Mouse (Mus musculus) MEL (cell line): ENCODE data around the gene Mtfmt. TPM values are rescaled to one million over a fixed set of nuclear protein-coding genes. Genes with fewer than 3 reads are reported as not detected.

ENCODE experiments used
- DNase-seq: peaks from one replicate; pipeline ENCODE4 v3.0.0; 2011; ENCODE audit warnings: low read depth, low spot score
- H3K27ac ChIP-seq: 2 replicates; pipeline ENCODE4 v1.5.1; 2012; ENCODE audit warnings: low read depth, mild to moderate bottlenecking, control low read depth, low read length, moderate library complexity; ENCODE audit not compliant: control insufficient read depth
- H3K27me3 ChIP-seq, 2 experiments: fragments of 150-350 bp in 1 of 2; sonication (generic) in 1 of 2; 2 replicates each; pipeline ENCODE4 v1.6.1; 2012; ENCODE audit warnings: low read length in 2 of 2, mild to moderate bottlenecking in 2 of 2, improper control_type of control experiment in 1 of 2, moderate library complexity in 1 of 2; ENCODE audit not compliant: insufficient read depth in 2 of 2, control insufficient read depth in 1 of 2
- H3K36me3 ChIP-seq, 2 experiments: 2 replicates each; pipeline ENCODE4 v1.6.1; 2012 to 2014; ENCODE audit warnings: low read length in 2 of 2, improper control_type of control experiment in 1 of 2, inconsistent platforms in 1 of 2, mild to moderate bottlenecking in 1 of 2; ENCODE audit not compliant: insufficient read depth in 2 of 2, control insufficient read depth in 1 of 2
- H3K4me1 ChIP-seq, 2 experiments: fragments of 150-350 bp in 1 of 2; sonication (generic) in 1 of 2; 2 replicates each; pipeline ENCODE4 v1.6.1; 2012; ENCODE audit warnings: low read length in 2 of 2, improper control_type of control experiment in 1 of 2, mild to moderate bottlenecking in 1 of 2; ENCODE audit not compliant: insufficient read depth in 2 of 2, control insufficient read depth in 1 of 2
- H3K4me3 ChIP-seq, 2 experiments: fragments of 150-350 bp in 1 of 2; sonication (generic) in 1 of 2; 2 replicates each; pipeline ENCODE4 v1.5.1; 2012; ENCODE audit warnings: low read depth in 2 of 2, low read length in 2 of 2, mild to moderate bottlenecking in 2 of 2, moderate library complexity in 2 of 2, control low read depth in 1 of 2, improper control_type of control experiment in 1 of 2; ENCODE audit not compliant: control insufficient read depth in 1 of 2, insufficient read depth in 1 of 2
- H3K79me2 ChIP-seq: 2 replicates; pipeline ENCODE4 v1.6.1; 2012; ENCODE audit warnings: mild to moderate bottlenecking, low read length, moderate library complexity; ENCODE audit not compliant: control insufficient read depth, poor library complexity, insufficient read depth
- H3K9ac ChIP-seq: 2 replicates; pipeline ENCODE4 v1.6.1; 2012; ENCODE audit warnings: low read depth, mild to moderate bottlenecking, control low read depth, low read length, moderate library complexity; ENCODE audit not compliant: control insufficient read depth, poor library complexity, severe bottlenecking
- H3K9me3 ChIP-seq: fragments of 150-350 bp; sonication (generic); replicated peaks from 2 replicates; pipeline ENCODE4 v1.6.1; 2012; ENCODE audit warnings: mild to moderate bottlenecking, low read length, improper control_type of control experiment, moderate library complexity; ENCODE audit not compliant: insufficient read depth
- CHD1 ChIP-seq: IDR thresholded peaks from 2 replicates; pipeline ENCODE4 v1.6.1; 2012; ENCODE audit warnings: low read depth, mild to moderate bottlenecking, inconsistent platforms, low read length, improper control_type of control experiment
- CTCF ChIP-seq, 3 experiments: IDR thresholded peaks in 2 of 3; conservative IDR thresholded peaks in 1 of 3; 2 replicates each; pipeline ENCODE4 v1.5.1; 2011 to 2012; ENCODE audit warnings: low read length in 3 of 3, low read depth in 2 of 3, mild to moderate bottlenecking in 2 of 3, improper control_type of control experiment in 1 of 3, inconsistent platforms in 1 of 3, mixed read lengths in 1 of 3, moderate library complexity in 1 of 3; ENCODE audit not compliant: control insufficient read depth in 1 of 3, insufficient read depth in 1 of 3, poor library complexity in 1 of 3, severe bottlenecking in 1 of 3
- ELF1 ChIP-seq: IDR thresholded peaks from 2 replicates; pipeline ENCODE4 v1.6.1; 2014; ENCODE audit warnings: low read depth, mild to moderate bottlenecking, inconsistent platforms, low read length, improper control_type of control experiment, moderate library complexity
- ETS1 ChIP-seq: IDR thresholded peaks from 2 replicates; pipeline ENCODE4 v1.6.1; 2012; ENCODE audit warnings: low read depth, mild to moderate bottlenecking, inconsistent platforms, low read length, improper control_type of control experiment, moderate library complexity
- GATA1 ChIP-seq: IDR thresholded peaks from 2 replicates; pipeline ENCODE4 v1.6.1; 2011; ENCODE audit warnings: low read depth, low read length, improper control_type of control experiment
- HCFC1 ChIP-seq: IDR thresholded peaks from 2 replicates; pipeline ENCODE4 v1.6.1; 2012; ENCODE audit warnings: low read depth, mild to moderate bottlenecking, inconsistent platforms, low read length, improper control_type of control experiment, moderate library complexity
- MAX ChIP-seq: IDR thresholded peaks from 2 replicates; pipeline ENCODE4 v1.6.1; 2011; ENCODE audit warnings: low read length, improper control_type of control experiment
- MEF2A ChIP-seq: IDR thresholded peaks from 2 replicates; pipeline ENCODE4 v1.6.1; 2014; ENCODE audit warnings: low read depth, mild to moderate bottlenecking, inconsistent platforms, low read length, improper control_type of control experiment; ENCODE audit not compliant: poor library complexity, insufficient replicate concordance, severe bottlenecking; ENCODE audit errors: extremely low read depth
- POLR2AphosphoS2 ChIP-seq: IDR thresholded peaks from 2 replicates; pipeline ENCODE4 v1.6.1; 2011; ENCODE audit warnings: low read length, improper control_type of control experiment
- POLR2AphosphoS5 ChIP-seq: IDR thresholded peaks from 2 replicates; pipeline ENCODE4 v1.6.1; 2012; ENCODE audit warnings: low read depth, borderline replicate concordance, mild to moderate bottlenecking, inconsistent platforms, low read length, moderate library complexity, mixed read lengths
- RAD21 ChIP-seq: IDR thresholded peaks from 2 replicates; pipeline ENCODE4 v1.6.1; 2011; ENCODE audit warnings: mild to moderate bottlenecking, low read depth, low read length, improper control_type of control experiment
- SIN3A ChIP-seq: IDR thresholded peaks from 2 replicates; pipeline ENCODE4 v1.6.1; 2012; ENCODE audit warnings: low read length, improper control_type of control experiment, inconsistent platforms
- SMC3 ChIP-seq: IDR thresholded peaks from 2 replicates; pipeline ENCODE4 v1.6.1; 2011; ENCODE audit warnings: low read depth, low read length, improper control_type of control experiment
- TBP ChIP-seq: IDR thresholded peaks from 2 replicates; pipeline ENCODE4 v1.8.0; 2011; ENCODE audit warnings: low read depth, low read length, improper control_type of control experiment
- ZNF384 ChIP-seq: IDR thresholded peaks from 2 replicates; pipeline ENCODE4 v1.6.1; 2012; ENCODE audit warnings: low read depth, mild to moderate bottlenecking, inconsistent platforms, low read length, improper control_type of control experiment
- polyA plus RNA-seq, 2 experiments: library from polyadenylated mRNA; stranded (reverse) in 1 of 2; unstranded in 1 of 2; fragments of >175 nt in 1 of 2; fragments of >200 nt in 1 of 2; gene quantifications; 2 replicates each; pipeline versions ENCODE4 v1.2.1 to v1.2.4; 2012; ENCODE audit warnings: low replicate concordance in 2 of 2, low read depth in 1 of 2; ENCODE audit not compliant: insufficient read length in 2 of 2, insufficient read depth in 1 of 2, missing spikeins in 1 of 2
- total RNA-seq: library from RNA; depleted of rRNA; stranded (reverse); fragments of 300-350 nt; gene quantifications from 2 replicates; pipeline ENCODE4 v1.2.3, GENCODE M21; 2012; rRNA removed

Gene Mtfmt
- total and polyA plus RNA-seq, 3 experiments = 10.6 to 14.2 TPM; not detected in 1

GRCm38 (mm10) chr9:65492851-65493250 is 57.3 kb downstream of the Mtfmt start:
- H3K79me2 ChIP-seq = no peaks in the 10 kb centered on the region
- no peak overlapping the region for H3K9ac ChIP-seq
- no peaks in the 10 kb centered on the region for H3K9me3 ChIP-seq
- no peak overlapping the region for H3K4me3 ChIP-seq
- no peaks in the 10 kb centered on the region for H3K27me3 ChIP-seq
- no peaks in the 10 kb centered on the region for H3K36me3 ChIP-seq
- TF ChIP-seq ELF1 = no peak
- no peak for TF ChIP-seq MEF2A
- no peak for TF ChIP-seq SMC3
- TF ChIP-seq ZNF384 = no peak
- TF ChIP-seq MAX = no peak
- no peak for TF ChIP-seq SIN3A
- TF ChIP-seq POLR2AphosphoS5 = no peak
- no peak for TF ChIP-seq TBP
- no peak for TF ChIP-seq ETS1
- TF ChIP-seq CTCF (IDR thresholded peaks at IDR 0.05 in 2 of 3, conservative IDR thresholded peaks at IDR 0.05 in 1 of 3; ENCODE audit: control insufficient read depth in 1 of 3, insufficient read depth in 1 of 3, low read depth in 2 of 3, low read length in 3 of 3, poor library complexity in 1 of 3, severe bottlenecking in 1 of 3) = no peak
- TF ChIP-seq POLR2AphosphoS2 = no peak
- TF ChIP-seq GATA1 = no peak
- H3K27ac ChIP-seq = no peak overlapping the region
- H3K4me1 ChIP-seq = no peaks in the 10 kb centered on the region
- DNase-seq = no peak

- DNase-seq = peak; percentile 14
- H3K4me3 ChIP-seq = no peak overlapping the region
- H3K27ac ChIP-seq = no peak overlapping the region
- no peaks in the 10 kb centered on the region for H3K36me3 ChIP-seq
- H3K27me3 ChIP-seq = 0 out of 4 replicates have a peak, but pooled peaks cover 0 to 2% of the 10 kb centered on the region in 2 experiments
- no peaks in the 10 kb centered on the region for H3K9me3 ChIP-seq
- TF ChIP-seq HCFC1 (no peak), CTCF (IDR thresholded peaks at IDR 0.05 in 2 of 3, conservative IDR thresholded peaks at IDR 0.05 in 1 of 3; ENCODE audit: control insufficient read depth in 1 of 3, insufficient read depth in 1 of 3, low read depth in 2 of 3, low read length in 3 of 3, poor library complexity in 1 of 3, severe bottlenecking in 1 of 3) (peak; percentile 14 to 38 (median 35); a peak in 5 of 6 replicates), CHD1 (no peak), RAD21 (peak; percentile 20), SMC3 (no peak)
- no peaks in the 10 kb centered on the region for H3K79me2 ChIP-seq
- H3K9ac ChIP-seq = no peak overlapping the region
- H3K4me1 ChIP-seq = no peaks in the 10 kb centered on the region
Observed at GRCm38 (mm10) chr9:65502146-65502545, 66.6 kb downstream of the Mtfmt start.

Other genes starting within 250 kb of the Mtfmt start
- 1.3 and 1.4 TPM in 2 replicates for gene Parp16, start 240.4 kb upstream of the Mtfmt start, total RNA-seq
- gene Parp16, start 240.4 kb upstream of the Mtfmt start, polyA plus RNA-seq = 1 to 10 TPM in 1 of 2 experiments, not detected in 1; 5.1 TPM
- not detected in 2 replicates for gene Cilp, start 170.6 kb upstream of the Mtfmt start, total RNA-seq
- under 1 TPM in 1 of 2 experiments, not detected in 1; 0.01 TPM for gene Cilp, start 170.6 kb upstream of the Mtfmt start, polyA plus RNA-seq
- gene Clpx, start 141.5 kb upstream of the Mtfmt start, total RNA-seq = 38.7 and 38.8 TPM in 2 replicates
- gene Clpx, start 141.5 kb upstream of the Mtfmt start, polyA plus RNA-seq = 10 to 100 TPM in 1 of 2 experiments, not detected in 1; 32.4 TPM
- 20.3 and 22.8 TPM in 2 replicates for gene Pdcd7, start 89.7 kb upstream of the Mtfmt start, total RNA-seq
- 10 to 100 TPM in 1 of 2 experiments, not detected in 1; 34.5 TPM for gene Pdcd7, start 89.7 kb upstream of the Mtfmt start, polyA plus RNA-seq
- gene Ubap1l, start 74.7 kb upstream of the Mtfmt start, total RNA-seq = not detected in 2 replicates
- gene Ubap1l, start 74.7 kb upstream of the Mtfmt start, polyA plus RNA-seq = under 1 TPM in 1 of 2 experiments, not detected in 1; 0.08 TPM
- not detected in 2 replicates for gene Kbtbd13, start 44.1 kb upstream of the Mtfmt start, total RNA-seq
- gene Kbtbd13, start 44.1 kb upstream of the Mtfmt start, polyA plus RNA-seq = not detected
- 0.10 and 0.12 TPM in 2 replicates for gene Rasl12, start 37.3 kb upstream of the Mtfmt start, total RNA-seq
- under 1 TPM in 1 of 2 experiments, not detected in 1; 0.19 TPM for gene Rasl12, start 37.3 kb upstream of the Mtfmt start, polyA plus RNA-seq
- not detected in 2 replicates for gene Slc51b, start 12.8 kb upstream of the Mtfmt start, total RNA-seq
- not detected for gene Slc51b, start 12.8 kb upstream of the Mtfmt start, polyA plus RNA-seq
- 21.7 and 22.7 TPM in 2 replicates for gene Spg21, start 25.2 kb downstream of the Mtfmt start, total RNA-seq
- gene Spg21, start 25.2 kb downstream of the Mtfmt start, polyA plus RNA-seq = 10 to 100 TPM in 1 of 2 experiments, not detected in 1; 25.9 TPM
- not detected in 2 replicates for gene Ankdd1a, start 84.4 kb downstream of the Mtfmt start, total RNA-seq
- under 1 TPM in 1 of 2 experiments, not detected in 1; 0.06 TPM for gene Ankdd1a, start 84.4 kb downstream of the Mtfmt start, polyA plus RNA-seq
- gene Plekho2, start 144.3 kb downstream of the Mtfmt start, total RNA-seq = 7.6 and 8.6 TPM in 2 replicates
- gene Plekho2, start 144.3 kb downstream of the Mtfmt start, polyA plus RNA-seq = 10 to 100 TPM in 1 of 2 experiments, not detected in 1; 12.9 TPM
- gene Pif1, start 151.4 kb downstream of the Mtfmt start, total RNA-seq = 15.5 and 22.5 TPM in 2 replicates
- gene Pif1, start 151.4 kb downstream of the Mtfmt start, polyA plus RNA-seq = 10 to 100 TPM in 1 of 2 experiments, not detected in 1; 14.9 TPM
- not detected in 2 replicates for gene Rbpms2, start 193.9 kb downstream of the Mtfmt start, total RNA-seq
- under 1 TPM in 1 of 2 experiments, not detected in 1; 0.22 TPM for gene Rbpms2, start 193.9 kb downstream of the Mtfmt start, polyA plus RNA-seq
- gene Oaz2, start 232.2 kb downstream of the Mtfmt start, total RNA-seq = 16.4 and 18.1 TPM in 2 replicates
- 10 to 100 TPM in 1 of 2 experiments, not detected in 1; 34.6 TPM for gene Oaz2, start 232.2 kb downstream of the Mtfmt start, polyA plus RNA-seq